Mouse (Mus musculus) liver, embryonic 14.5 days (tissue): ENCODE data around the gene Olfr78. TPM values are rescaled to one million over a fixed set of nuclear protein-coding genes. Genes with fewer than 3 reads are reported as not detected.

ENCODE experiments used
- ATAC-seq: fragments of 200-750 bp; cut with Nextera tagmentation; 2 replicates; pipeline ENCODE4 v1.8.0; 2017; ENCODE audit warnings: moderate number of reproducible peaks, mild to moderate bottlenecking, moderate library complexity; ENCODE audit not compliant: insufficient read depth
- DNase-seq, 3 experiments: peaks; one replicate each; pipeline ENCODE4 v3.0.0-alpha.2; 2012 to 2013; ENCODE audit warnings: low read depth in 3 of 3, low spot score in 3 of 3
- H3K27ac ChIP-seq: fragments of 300-500 bp; sonication (generic); 2 replicates; pipeline ENCODE4 v1.5.1; 2014; ENCODE audit warnings: moderate library complexity, mild to moderate bottlenecking, control low read depth, inconsistent platforms
- H3K27me3 ChIP-seq: fragments of 300-500 bp; sonication (generic); 2 replicates; pipeline ENCODE4 v1.6.1; 2014; ENCODE audit warnings: mild to moderate bottlenecking, low read length, moderate library complexity; ENCODE audit not compliant: control insufficient read depth, insufficient read depth
- H3K36me3 ChIP-seq: fragments of 300-500 bp; sonication (generic); replicated peaks from 2 replicates; pipeline ENCODE4 v1.6.1; 2014; ENCODE audit warnings: low read depth; ENCODE audit not compliant: control insufficient read depth, insufficient read depth
- H3K4me1 ChIP-seq, 2 experiments: fragments of 200-500 bp in 1 of 2; fragments of 300-500 bp in 1 of 2; sonication (generic) in 1 of 2; replicated peaks; 2 replicates each; pipeline ENCODE4 v1.6.1; 2012 to 2014; ENCODE audit warnings: antibody characterized with exemption in 1 of 2, inconsistent platforms in 1 of 2, low read length in 1 of 2; ENCODE audit not compliant: control insufficient read depth in 2 of 2, insufficient read depth in 2 of 2
- H3K4me2 ChIP-seq: fragments of 300-500 bp; sonication (generic); 2 replicates; pipeline ENCODE4 v1.6.1; 2014; ENCODE audit warnings: low read depth, mild to moderate bottlenecking, control low read depth, moderate library complexity
- H3K4me3 ChIP-seq, 2 experiments: fragments of 200-500 bp in 1 of 2; fragments of 300-500 bp in 1 of 2; sonication (generic) in 1 of 2; 2 replicates each; pipeline ENCODE4 v1.5.1; 2012 to 2014; ENCODE audit warnings: low read depth in 2 of 2, low read length in 2 of 2, mild to moderate bottlenecking in 2 of 2, control low read depth in 1 of 2, inconsistent platforms in 1 of 2, moderate library complexity in 1 of 2; ENCODE audit not compliant: insufficient read depth in 1 of 2
- H3K9ac ChIP-seq: fragments of 300-500 bp; sonication (generic); replicated peaks from 2 replicates; pipeline ENCODE4 v1.6.1; 2014; ENCODE audit warnings: mild to moderate bottlenecking, control low read depth, moderate library complexity
- H3K9me3 ChIP-seq: fragments of 300-500 bp; sonication (generic); 2 replicates; pipeline ENCODE4 v1.6.1; 2016; ENCODE audit warnings: low read length, mixed read lengths; ENCODE audit not compliant: control insufficient read depth
- CTCF ChIP-seq: IDR thresholded peaks from 2 replicates; pipeline ENCODE4 v1.5.1; 2016; ENCODE audit warnings: antibody characterized with exemption, low read depth, control low read depth
- EP300 ChIP-seq: IDR thresholded peaks from 2 replicates; pipeline ENCODE4 v1.6.1; 2016; ENCODE audit warnings: antibody characterized with exemption, low read depth
- WGBS: fragments of 180-500 bp; shearing (Covaris S2); extraction: QIAGEN DNeasy Blood & Tissue Kit; methylation state at CpG from one replicate; pipeline ENCODE4 v1.1.7; 2014; ENCODE audit not compliant: insufficient replicate concordance; 5-methylcytosine and 5-hydroxymethylcytosine counted together
- polyA plus RNA-seq, 2 experiments: library from polyadenylated mRNA; depleted of rRNA in 1 of 2; stranded (reverse) in 1 of 2; unstranded in 1 of 2; fragments of >200 nt; fragmentation: Nextera tagmentation in 1 of 2; extraction: Ambion mirVana in 1 of 2; gene quantifications; 2 replicates each; pipeline versions ENCODE4 v1.2.1 to v1.2.3; 2012 to 2014

Gene Olfr78
- polyA plus RNA-seq, 2 experiments: 0.02 TPM; not detected in 1

DNA sequence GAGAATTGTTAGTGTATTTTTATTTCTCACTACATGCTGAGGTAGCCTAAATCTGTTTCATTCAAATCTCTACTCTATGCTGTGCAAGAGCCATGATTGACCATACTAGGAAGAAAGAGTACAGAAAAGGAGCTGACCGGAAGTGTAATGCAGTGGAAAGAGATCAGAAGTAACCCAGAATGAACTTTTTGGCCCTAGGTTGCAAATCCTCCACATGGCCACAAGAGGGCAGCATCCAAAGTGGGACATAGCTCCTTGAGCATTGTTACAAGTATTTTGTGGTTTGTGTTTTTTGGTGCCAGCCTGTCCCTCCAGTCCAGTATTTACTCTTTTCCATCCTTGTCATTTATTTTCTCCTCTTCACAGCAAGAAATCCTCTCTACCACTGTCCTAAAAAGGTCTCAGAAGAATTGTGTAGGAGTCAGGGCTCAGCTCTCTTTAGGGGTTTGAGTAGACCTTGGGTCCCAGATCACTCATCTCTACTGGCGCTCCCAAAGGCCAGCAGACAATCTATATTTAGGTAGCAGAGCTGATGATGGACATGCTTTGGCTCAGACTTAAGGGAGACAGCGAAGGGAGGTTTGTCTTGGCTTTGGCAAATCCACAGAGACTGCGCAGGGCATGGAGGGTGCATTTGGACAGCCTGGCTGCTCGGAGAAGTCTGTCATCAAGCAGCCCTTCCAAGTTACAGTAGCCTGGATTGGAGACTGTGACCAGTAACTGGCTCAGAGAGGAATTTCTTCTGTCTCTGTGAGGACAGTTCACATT is 63.7 kb downstream of the Olfr78 start, which contains the start of gene Olfr557:
Gene Olfr557, plus strand, starts transcription at position 553 of the 768 bp plus-strand sequence.
- no peak for ATAC-seq
- H3K4me1 ChIP-seq: no peaks in the 10 kb centered on the region
- H3K36me3 ChIP-seq: no peaks in the 10 kb centered on the region
- no peak within 1 kb of the TSS for H3K9ac ChIP-seq
- TF ChIP-seq EP300 (no peak), CTCF (peak; percentile 84)
- 57% methylated on average over 5 of the region's 5 CpGs for WGBS
- no peak within 1 kb of the TSS for H3K27ac ChIP-seq
- H3K27me3 ChIP-seq: no peaks in the 10 kb centered on the region
- DNase-seq: peak in 1 of 3 experiments; percentile 9
- H3K4me2 ChIP-seq: no peak within 1 kb of the TSS
- no peak within 1 kb of the TSS for H3K4me3 ChIP-seq
- no peaks in the 10 kb centered on the region for H3K9me3 ChIP-seq

Other genes with a start within 250 kb of the Olfr78 start
Only the 30 nearest of the 31 such genes appear.
- gene Olfr547, start 224.7 kb downstream of the Olfr78 start, polyA plus RNA-seq (2012; rRNA removed): not detected in 2 replicates
- not detected in 2 replicates for gene Olfr547, start 224.7 kb downstream of the Olfr78 start, polyA plus RNA-seq (2014; fragmentation: Nextera tagmentation; extraction: Ambion mirVana)
- not detected in 2 replicates for gene Olfr548-ps1, start 218.6 kb downstream of the Olfr78 start, polyA plus RNA-seq (2012; rRNA removed)
- gene Olfr548-ps1, start 218.6 kb downstream of the Olfr78 start, polyA plus RNA-seq (2014; fragmentation: Nextera tagmentation; extraction: Ambion mirVana): not detected in 2 replicates
- not detected in 2 replicates for gene Olfr549, start 209.6 kb downstream of the Olfr78 start, polyA plus RNA-seq (2012; rRNA removed)
- not detected in 2 replicates for gene Olfr549, start 209.6 kb downstream of the Olfr78 start, polyA plus RNA-seq (2014; fragmentation: Nextera tagmentation; extraction: Ambion mirVana)
- 2.0 and 3.0 TPM in 2 replicates for gene Trim21, start 194.0 kb downstream of the Olfr78 start, polyA plus RNA-seq (2012; rRNA removed)
- gene Trim21, start 194.0 kb downstream of the Olfr78 start, polyA plus RNA-seq (2014; fragmentation: Nextera tagmentation; extraction: Ambion mirVana): 0.45 and 0.58 TPM in 2 replicates
- not detected in 2 replicates for gene Olfr550, start 188.0 kb downstream of the Olfr78 start, polyA plus RNA-seq (2012; rRNA removed)
- not detected in 2 replicates for gene Olfr550, start 188.0 kb downstream of the Olfr78 start, polyA plus RNA-seq (2014; fragmentation: Nextera tagmentation; extraction: Ambion mirVana)
- not detected in 2 replicates for gene Olfr551, start 167.6 kb downstream of the Olfr78 start, polyA plus RNA-seq (2012; rRNA removed)
- gene Olfr551, start 167.6 kb downstream of the Olfr78 start, polyA plus RNA-seq (2014; fragmentation: Nextera tagmentation; extraction: Ambion mirVana): not detected in 2 replicates
- not detected in 2 replicates for gene Olfr552, start 161.7 kb downstream of the Olfr78 start, polyA plus RNA-seq (2012; rRNA removed)
- gene Olfr552, start 161.7 kb downstream of the Olfr78 start, polyA plus RNA-seq (2014; fragmentation: Nextera tagmentation; extraction: Ambion mirVana): not detected in 2 replicates
- gene Olfr553, start 141.3 kb downstream of the Olfr78 start, polyA plus RNA-seq (2012; rRNA removed): not detected in 2 replicates
- not detected in 2 replicates for gene Olfr553, start 141.3 kb downstream of the Olfr78 start, polyA plus RNA-seq (2014; fragmentation: Nextera tagmentation; extraction: Ambion mirVana)
- not detected in 2 replicates for gene Olfr554, start 121.0 kb downstream of the Olfr78 start, polyA plus RNA-seq (2012; rRNA removed)
- not detected in 2 replicates for gene Olfr554, start 121.0 kb downstream of the Olfr78 start, polyA plus RNA-seq (2014; fragmentation: Nextera tagmentation; extraction: Ambion mirVana)
- gene Olfr555, start 100.6 kb downstream of the Olfr78 start, polyA plus RNA-seq (2012; rRNA removed): not detected in 2 replicates
- not detected in 2 replicates for gene Olfr555, start 100.6 kb downstream of the Olfr78 start, polyA plus RNA-seq (2014; fragmentation: Nextera tagmentation; extraction: Ambion mirVana)
- not detected in 2 replicates for gene Olfr556, start 94.6 kb downstream of the Olfr78 start, polyA plus RNA-seq (2012; rRNA removed)
- gene Olfr556, start 94.6 kb downstream of the Olfr78 start, polyA plus RNA-seq (2014; fragmentation: Nextera tagmentation; extraction: Ambion mirVana): not detected in 2 replicates
- gene Trim68, start 72.1 kb downstream of the Olfr78 start, polyA plus RNA-seq (2012; rRNA removed): 1.8 and 2.3 TPM in 2 replicates
- 0.86 and 1.3 TPM in 2 replicates for gene Trim68, start 72.1 kb downstream of the Olfr78 start, polyA plus RNA-seq (2014; fragmentation: Nextera tagmentation; extraction: Ambion mirVana)
- not detected in 2 replicates for gene Olfr557, start 63.6 kb downstream of the Olfr78 start, polyA plus RNA-seq (2012; rRNA removed)
- gene Olfr557, start 63.6 kb downstream of the Olfr78 start, polyA plus RNA-seq (2014; fragmentation: Nextera tagmentation; extraction: Ambion mirVana): not detected in 2 replicates
- not detected in 2 replicates for gene Olfr558, start 57.3 kb downstream of the Olfr78 start, polyA plus RNA-seq (2012; rRNA removed)
- gene Olfr558, start 57.3 kb downstream of the Olfr78 start, polyA plus RNA-seq (2014; fragmentation: Nextera tagmentation; extraction: Ambion mirVana): not detected in 2 replicates
- not detected in 2 replicates for gene Olfr33, start 40.4 kb downstream of the Olfr78 start, polyA plus RNA-seq (2012; rRNA removed)
- not detected in 2 replicates for gene Olfr33, start 40.4 kb downstream of the Olfr78 start, polyA plus RNA-seq (2014; fragmentation: Nextera tagmentation; extraction: Ambion mirVana)
- not detected in 2 replicates for gene Olfr559, start 32.0 kb downstream of the Olfr78 start, polyA plus RNA-seq (2012; rRNA removed)
- gene Olfr559, start 32.0 kb downstream of the Olfr78 start, polyA plus RNA-seq (2014; fragmentation: Nextera tagmentation; extraction: Ambion mirVana): not detected in 2 replicates
- gene Olfr560, start 105 bp downstream of the Olfr78 start, polyA plus RNA-seq (2012; rRNA removed): not detected in 2 replicates
- not detected in 2 replicates for gene Olfr560, start 105 bp downstream of the Olfr78 start, polyA plus RNA-seq (2014; fragmentation: Nextera tagmentation; extraction: Ambion mirVana)
- gene Olfr561, start 11.8 kb upstream of the Olfr78 start, polyA plus RNA-seq (2012; rRNA removed): not detected in 2 replicates
- gene Olfr561, start 11.8 kb upstream of the Olfr78 start, polyA plus RNA-seq (2014; fragmentation: Nextera tagmentation; extraction: Ambion mirVana): not detected in 2 replicates
- gene Olfr564, start 44.0 kb upstream of the Olfr78 start, polyA plus RNA-seq (2012; rRNA removed): not detected in 2 replicates
- gene Olfr564, start 44.0 kb upstream of the Olfr78 start, polyA plus RNA-seq (2014; fragmentation: Nextera tagmentation; extraction: Ambion mirVana): not detected in 2 replicates
- gene Olfr566, start 99.3 kb upstream of the Olfr78 start, polyA plus RNA-seq (2012; rRNA removed): not detected in 2 replicates
- not detected in 2 replicates for gene Olfr566, start 99.3 kb upstream of the Olfr78 start, polyA plus RNA-seq (2014; fragmentation: Nextera tagmentation; extraction: Ambion mirVana)
- not detected in 2 replicates for gene Olfr568, start 117.7 kb upstream of the Olfr78 start, polyA plus RNA-seq (2012; rRNA removed)
- gene Olfr568, start 117.7 kb upstream of the Olfr78 start, polyA plus RNA-seq (2014; fragmentation: Nextera tagmentation; extraction: Ambion mirVana): not detected in 2 replicates
- not detected in 2 replicates for gene Olfr569, start 131.4 kb upstream of the Olfr78 start, polyA plus RNA-seq (2012; rRNA removed)
- not detected in 2 replicates for gene Olfr569, start 131.4 kb upstream of the Olfr78 start, polyA plus RNA-seq (2014; fragmentation: Nextera tagmentation; extraction: Ambion mirVana)
- not detected in 2 replicates for gene Olfr570, start 135.1 kb upstream of the Olfr78 start, polyA plus RNA-seq (2012; rRNA removed)
- not detected in 2 replicates for gene Olfr570, start 135.1 kb upstream of the Olfr78 start, polyA plus RNA-seq (2014; fragmentation: Nextera tagmentation; extraction: Ambion mirVana)
- gene Olfr571, start 158.1 kb upstream of the Olfr78 start, polyA plus RNA-seq (2012; rRNA removed): not detected in 2 replicates
- gene Olfr571, start 158.1 kb upstream of the Olfr78 start, polyA plus RNA-seq (2014; fragmentation: Nextera tagmentation; extraction: Ambion mirVana): not detected in 2 replicates
- gene Olfr572, start 164.9 kb upstream of the Olfr78 start, polyA plus RNA-seq (2012; rRNA removed): not detected in 2 replicates
- gene Olfr572, start 164.9 kb upstream of the Olfr78 start, polyA plus RNA-seq (2014; fragmentation: Nextera tagmentation; extraction: Ambion mirVana): not detected in 2 replicates
- gene Olfr573-ps1, start 183.1 kb upstream of the Olfr78 start, polyA plus RNA-seq (2012; rRNA removed): not detected in 2 replicates
- gene Olfr573-ps1, start 183.1 kb upstream of the Olfr78 start, polyA plus RNA-seq (2014; fragmentation: Nextera tagmentation; extraction: Ambion mirVana): not detected in 2 replicates
- not detected in 2 replicates for gene Olfr574, start 189.0 kb upstream of the Olfr78 start, polyA plus RNA-seq (2012; rRNA removed)
- not detected in 2 replicates for gene Olfr574, start 189.0 kb upstream of the Olfr78 start, polyA plus RNA-seq (2014; fragmentation: Nextera tagmentation; extraction: Ambion mirVana)
- gene Olfr575, start 199.3 kb upstream of the Olfr78 start, polyA plus RNA-seq (2012; rRNA removed): 0.01 TPM in 1 of 2 replicates, not detected in the other
- not detected in 2 replicates for gene Olfr575, start 199.3 kb upstream of the Olfr78 start, polyA plus RNA-seq (2014; fragmentation: Nextera tagmentation; extraction: Ambion mirVana)
- gene Olfr576, start 203.2 kb upstream of the Olfr78 start, polyA plus RNA-seq (2012; rRNA removed): not detected in 2 replicates
- gene Olfr576, start 203.2 kb upstream of the Olfr78 start, polyA plus RNA-seq (2014; fragmentation: Nextera tagmentation; extraction: Ambion mirVana): not detected in 2 replicates
- not detected in 2 replicates for gene Olfr577, start 216.5 kb upstream of the Olfr78 start, polyA plus RNA-seq (2012; rRNA removed)
- gene Olfr577, start 216.5 kb upstream of the Olfr78 start, polyA plus RNA-seq (2014; fragmentation: Nextera tagmentation; extraction: Ambion mirVana): not detected in 2 replicates